Mouse (Mus musculus) myocyte (in vitro differentiated cells): ENCODE measurements at regions not wholly inside any gene's neighbourhood (a gene's known extent, or its start where the extent isn't known, plus 50 kb on each side); places are given as distances from the start of the nearest gene placed in this dataset.

Source experiments
- CEBPB ChIP-seq: IDR thresholded peaks from 2 replicates; pipeline ENCODE4 v1.6.1; 2011; ENCODE audit warnings: mild to moderate bottlenecking, moderate library complexity; ENCODE audit not compliant: poor library complexity, insufficient read depth, severe bottlenecking
- E2F4 ChIP-seq: IDR thresholded peaks from one replicate; pipeline ENCODE4 v1.6.1; 2011; ENCODE audit warnings: mild to moderate bottlenecking, control low read depth, moderate library complexity; ENCODE audit not compliant: insufficient read depth
- MAX ChIP-seq: IDR thresholded peaks from one replicate; pipeline ENCODE4 v1.6.1; 2011; ENCODE audit warnings: low read depth, mild to moderate bottlenecking, control low read depth
- MYOD1 ChIP-seq, 3 experiments: IDR thresholded peaks; one replicate each; pipeline ENCODE4 v1.6.1; 2011; ENCODE audit warnings: control low read depth in 2 of 3, low read depth in 2 of 3, mild to moderate bottlenecking in 2 of 3, moderate library complexity in 1 of 3; ENCODE audit not compliant: insufficient read length in 2 of 3, control insufficient read depth in 1 of 3
- MYOG ChIP-seq, 3 experiments: IDR thresholded peaks; one replicate each; pipeline ENCODE4 v1.6.1; 2011; ENCODE audit warnings: control low read depth in 2 of 3, low read depth in 2 of 3, mild to moderate bottlenecking in 2 of 3; ENCODE audit not compliant: insufficient read length in 2 of 3, control insufficient read depth in 1 of 3, insufficient read depth in 1 of 3
- POLR2A ChIP-seq: IDR thresholded peaks from one replicate; pipeline ENCODE4 v1.6.1; 2011; ENCODE audit warnings: low read depth, mild to moderate bottlenecking, control low read depth, moderate library complexity; ENCODE audit not compliant: insufficient read length
- POLR2AphosphoS2 ChIP-seq: IDR thresholded peaks from one replicate; pipeline ENCODE4 v1.6.1; 2011; ENCODE audit warnings: low read depth, control low read depth; ENCODE audit not compliant: insufficient read length
- REST ChIP-seq: IDR thresholded peaks from one replicate; pipeline ENCODE4 v1.6.1; 2011; ENCODE audit warnings: mild to moderate bottlenecking, control low read depth, moderate library complexity; ENCODE audit not compliant: insufficient read depth, insufficient read length
- TCF12 ChIP-seq: IDR thresholded peaks from one replicate; pipeline ENCODE4 v1.6.1; 2011; ENCODE audit warnings: mild to moderate bottlenecking, control low read depth; ENCODE audit not compliant: poor library complexity, insufficient read depth, severe bottlenecking
- USF1 ChIP-seq: IDR thresholded peaks from one replicate; pipeline ENCODE4 v1.6.1; 2011; ENCODE audit warnings: low read depth, mild to moderate bottlenecking, control low read depth, moderate library complexity

GRCm38 (mm10) chr17:83052613-83053140 lies 162.4 kb upstream of the Pkdcc start:
- no peak for TF ChIP-seq TCF12
- no peak for TF ChIP-seq POLR2A
- TF ChIP-seq E2F4: no peak
- no peak for TF ChIP-seq MAX
- no peak for TF ChIP-seq REST
- TF ChIP-seq USF1: no peak
- no peak for TF ChIP-seq CEBPB
- no peak for TF ChIP-seq MYOG (IDR thresholded peaks at IDR 0.05; ENCODE audit: control insufficient read depth in 1 of 3, insufficient read depth in 1 of 3, insufficient read length in 2 of 3, low read depth in 2 of 3)
- TF ChIP-seq POLR2AphosphoS2: no peak
- TF ChIP-seq MYOD1 (IDR thresholded peaks at IDR 0.05; ENCODE audit: control insufficient read depth in 1 of 3, insufficient read length in 2 of 3, low read depth in 2 of 3): no peak
